Comparison of ENCODE assay signal across 9 mouse cellular contexts in genomic region chr1:44042555-44042915, GRCm38 (mm10). TPM values are rescaled to one million over a fixed set of nuclear protein-coding genes. Genes with fewer than 3 reads are reported as not detected.
DNase-seq lines count a peak whose midpoint lies in the region; ATAC-seq and TF ChIP-seq lines count a peak whose summit lies in the region.
"Had no signal": no experiment of that assay in that cellular context is flagged by ENCODE, and none has a peak within 500 bp of the region (broad histone marks: within the 10 kb centered on the region; RNA-seq: fewer than 3 reads in every experiment).

No protein-coding gene starts in this region.

- ATAC-seq in lung, embryonic 14.5 days (ENCODE audit: insufficient read depth) = peak; percentile 64; the same call in 1 of the 2 replicates
- ATAC-seq in limb, embryonic 12.5 days (ENCODE audit: insufficient number of reproducible peaks, insufficient read depth, low FRiP score, low TSS enrichment, low read depth) = no peak
- ATAC-seq in neural tube, embryonic 15.5 days (ENCODE audit: low FRiP score) = peak; percentile 81; the same call in 1 of the 2 replicates

- no peaks in the 10 kb centered on the region for H3K36me3 ChIP-seq in lung, embryonic 14.5 days (ENCODE audit: insufficient read depth)
- no peaks in the 10 kb centered on the region for H3K36me3 ChIP-seq in limb, embryonic 12.5 days
- no peaks in the 10 kb centered on the region for H3K36me3 ChIP-seq in neural tube, embryonic 15.5 days

- peak overlapping the region; percentile 72 for H3K4me2 ChIP-seq in lung, embryonic 14.5 days
- H3K4me2 ChIP-seq in limb, embryonic 12.5 days = peak overlapping the region; percentile 72
- peak overlapping the region; percentile 84 for H3K4me2 ChIP-seq in neural tube, embryonic 15.5 days

- TF ChIP-seq CTCF in lung, embryonic 14.5 days (IDR thresholded peaks at IDR 0.05; ENCODE audit: low read depth) = no peak
- TF ChIP-seq CTCF in embryonic fibroblast, embryonic 13.5 days (IDR thresholded peaks at IDR 0.05; ENCODE audit: borderline replicate concordance, insufficient read depth, low read length) = no peak

- no peaks in the 10 kb centered on the region for H3K4me1 ChIP-seq in lung, embryonic 14.5 days (ENCODE audit: insufficient read depth)
- no peaks in the 10 kb centered on the region for H3K4me1 ChIP-seq in embryonic fibroblast, embryonic 13.5 days (ENCODE audit: control insufficient read depth, insufficient read depth, low read length)
- no peaks in the 10 kb centered on the region for H3K4me1 ChIP-seq in limb, embryonic 12.5 days (replicated peaks)
- peaks cover 7% of the 10 kb centered on the region; the same call in 1 of the 2 replicates for H3K4me1 ChIP-seq in neural tube, embryonic 15.5 days

- TF ChIP-seq POLR2A in embryonic fibroblast, embryonic 13.5 days (IDR thresholded peaks at IDR 0.05; ENCODE audit: low read depth, low read length) = no peak

- peak overlapping the region; percentile 53 for H3K9ac ChIP-seq in lung, embryonic 14.5 days
- H3K9ac ChIP-seq in limb, embryonic 12.5 days (replicated peaks) = peak overlapping the region; percentile 66
- peak overlapping the region; percentile 52 for H3K9ac ChIP-seq in neural tube, embryonic 15.5 days (replicated peaks)

- H3K27me3 ChIP-seq in lung, embryonic 14.5 days (ENCODE audit: insufficient read depth, low read length) = no peaks in the 10 kb centered on the region
- H3K27me3 ChIP-seq in limb, embryonic 12.5 days = no peaks in the 10 kb centered on the region
- no peaks in the 10 kb centered on the region for H3K27me3 ChIP-seq in neural tube, embryonic 15.5 days (replicated peaks)

- no peak overlapping the region for H3K27ac ChIP-seq in lung, embryonic 14.5 days (ENCODE audit: low read depth)
- no peak overlapping the region for H3K27ac ChIP-seq in embryonic fibroblast, embryonic 13.5 days (ENCODE audit: insufficient read depth, low read length)
- no peak overlapping the region for H3K27ac ChIP-seq in limb, embryonic 12.5 days
- no peak overlapping the region for H3K27ac ChIP-seq in neural tube, embryonic 15.5 days (replicated peaks)

- WGBS in lung, embryonic 14.5 days = 3% methylated on average over 6 of the region's 6 CpGs
- WGBS in limb, embryonic 12.5 days = 3% methylated on average over 6 of the region's 6 CpGs
- WGBS in neural tube, embryonic 15.5 days = under 1% methylated on average over 6 of the region's 6 CpGs

- H3K9me3 ChIP-seq in lung, embryonic 14.5 days (ENCODE audit: low read depth, low read length) = no peaks in the 10 kb centered on the region
- no peaks in the 10 kb centered on the region for H3K9me3 ChIP-seq in limb, embryonic 12.5 days
- H3K9me3 ChIP-seq in neural tube, embryonic 15.5 days (replicated peaks) = no peaks in the 10 kb centered on the region

- H3K4me3 ChIP-seq in lung, embryonic 14.5 days (ENCODE audit: low read depth, low read length) = peak overlapping the region; percentile 41
- peak overlapping the region; percentile 35 for H3K4me3 ChIP-seq in embryonic fibroblast, embryonic 13.5 days (ENCODE audit: insufficient read depth, low read length)
- H3K4me3 ChIP-seq in limb, embryonic 12.5 days (replicated peaks) = peak overlapping the region; percentile 45
- H3K4me3 ChIP-seq in neural tube, embryonic 15.5 days (replicated peaks) = peak overlapping the region; percentile 48

- peak; percentile 4 for DNase-seq in lung, embryonic 14.5 days
- no peak for DNase-seq in lung, postnatal 14 days
- DNase-seq in B cell, adult 2 months = no peak
- DNase-seq in left cerebral cortex, adult 9 months (ENCODE audit: low spot score in 2 of 2) = no peak
- DNase-seq in embryo, embryonic 10 days (ENCODE audit: low spot score) = no peak
- DNase-seq: adrenal gland, adult 8-10 months had no signal

RNA-seq across cellular contexts. Expression of gene Gm8251, which starts 19.2 kb away (rescaled TPM):
- 0.14 and 0.15 TPM in 2 replicates for polyA plus RNA-seq in lung, embryonic 14.5 days (2014; fragmentation: Nextera tagmentation; extraction: Ambion mirVana)
- 0.11 TPM in 1 of 2 replicates, not detected in the other for polyA plus RNA-seq in embryonic fibroblast, embryonic 13.5 days (2011; ENCODE audit: insufficient read length, low read depth, missing spikeins)
- polyA plus RNA-seq in limb, embryonic 12.5 days (2016; fragmentation: Nextera tagmentation; extraction: Ambion mirVana) = 0.05 and 0.11 TPM in 2 replicates
- 0.05 TPM in 2 replicates for polyA plus RNA-seq in neural tube, embryonic 15.5 days (2015; fragmentation: Nextera tagmentation; extraction: Ambion mirVana)

RNA-seq across cellular contexts. Expression of gene Mettl21c, which starts 22.7 kb away (rescaled TPM):
- polyA plus RNA-seq in lung, embryonic 14.5 days (2014; fragmentation: Nextera tagmentation; extraction: Ambion mirVana) = 0.49 and 0.57 TPM in 2 replicates
- polyA plus RNA-seq in embryonic fibroblast, embryonic 13.5 days (2011; ENCODE audit: insufficient read length, low read depth, missing spikeins) = not detected in 2 replicates
- polyA plus RNA-seq in limb, embryonic 12.5 days (2016; fragmentation: Nextera tagmentation; extraction: Ambion mirVana) = 0.48 and 0.59 TPM in 2 replicates
- 1.6 and 2.4 TPM in 2 replicates for polyA plus RNA-seq in neural tube, embryonic 15.5 days (2015; fragmentation: Nextera tagmentation; extraction: Ambion mirVana)

RNA-seq across cellular contexts. Expression of gene Tex30, which starts 59.7 kb away (rescaled TPM):
- 93.6 and 96.0 TPM in 2 replicates for polyA plus RNA-seq in lung, embryonic 14.5 days (2014; fragmentation: Nextera tagmentation; extraction: Ambion mirVana)
- polyA plus RNA-seq in embryonic fibroblast, embryonic 13.5 days (2011; ENCODE audit: insufficient read length, low read depth, missing spikeins) = 18.8 and 22.8 TPM in 2 replicates
- 87.0 and 89.6 TPM in 2 replicates for polyA plus RNA-seq in limb, embryonic 12.5 days (2016; fragmentation: Nextera tagmentation; extraction: Ambion mirVana)
- 42.6 and 53.8 TPM in 2 replicates for polyA plus RNA-seq in neural tube, embryonic 15.5 days (2015; fragmentation: Nextera tagmentation; extraction: Ambion mirVana)
